Mouse (Mus musculus) CH12.LX (cell line): ENCODE data around the gene Serpina5. TPM values are rescaled to one million over a fixed set of nuclear protein-coding genes. Genes with fewer than 3 reads are reported as not detected.

Experiments used
- DNase-seq: peaks from one replicate; pipeline ENCODE4 v3.0.0-alpha.2; 2013; ENCODE audit errors: extremely low read depth
- H3K27ac ChIP-seq: 2 replicates; pipeline ENCODE4 v1.5.1; 2012; ENCODE audit warnings: low read depth, mild to moderate bottlenecking, control low read depth, moderate library complexity; ENCODE audit not compliant: insufficient read depth
- H3K27me3 ChIP-seq: replicated peaks from 2 replicates; pipeline ENCODE3; 2012; ENCODE audit warnings: inconsistent platforms
- H3K36me3 ChIP-seq, 2 experiments: replicated peaks in 1 of 2; 2 replicates each; pipeline versions ENCODE3 to v1.6.1; 2012; ENCODE audit warnings: inconsistent platforms in 1 of 2, low read length in 1 of 2, mild to moderate bottlenecking in 1 of 2, mixed read lengths in 1 of 2, moderate library complexity in 1 of 2; ENCODE audit not compliant: control insufficient read depth in 1 of 2, insufficient read depth in 1 of 2
- H3K4me1 ChIP-seq, 2 experiments: 2 replicates each; pipeline ENCODE4 v1.6.1; 2012; ENCODE audit warnings: inconsistent platforms in 1 of 2, moderate library complexity in 1 of 2; ENCODE audit not compliant: insufficient read depth in 2 of 2, control insufficient read depth in 1 of 2
- H3K4me2 ChIP-seq: 2 replicates; pipeline ENCODE4 v1.6.1; 2012; ENCODE audit warnings: low read depth, mild to moderate bottlenecking, control low read depth; ENCODE audit not compliant: poor library complexity, insufficient read depth, severe bottlenecking
- H3K4me3 ChIP-seq, 3 experiments: fragments of 150-350 bp in 1 of 3; sonication (generic) in 1 of 3; replicated peaks in 1 of 3; 2 replicates each; pipeline versions ENCODE3 to v1.5.1; 2011 to 2012; ENCODE audit warnings: low read depth in 2 of 3, low read length in 2 of 3, mild to moderate bottlenecking in 2 of 3, moderate library complexity in 2 of 3, control low read depth in 1 of 3, improper control_type of control experiment in 1 of 3, inconsistent platforms in 1 of 3, mixed read lengths in 1 of 3; ENCODE audit not compliant: poor library complexity in 1 of 3
- H3K79me2 ChIP-seq: replicated peaks from 2 replicates; pipeline ENCODE4 v1.6.1; 2012; ENCODE audit warnings: mild to moderate bottlenecking, moderate library complexity; ENCODE audit not compliant: control insufficient read depth, poor library complexity, insufficient read depth, severe bottlenecking; ENCODE audit errors: extremely low read depth
- H3K9ac ChIP-seq: 2 replicates; pipeline ENCODE4 v1.6.1; 2012; ENCODE audit warnings: low read depth, mild to moderate bottlenecking, control low read depth, moderate library complexity; ENCODE audit not compliant: insufficient read depth
- H3K9me3 ChIP-seq: replicated peaks from 2 replicates; pipeline ENCODE3; 2012; ENCODE audit warnings: low read length, inconsistent platforms, mixed read lengths
- BHLHE40 ChIP-seq: IDR thresholded peaks from 2 replicates; pipeline ENCODE4 v1.6.1; 2011; ENCODE audit warnings: mild to moderate bottlenecking, low read depth, low read length, improper control_type of control experiment
- CTCF ChIP-seq, 2 experiments: IDR thresholded peaks in 1 of 2; conservative IDR thresholded peaks in 1 of 2; 2 replicates each; pipeline ENCODE4 v1.5.1; 2011 to 2012; ENCODE audit warnings: low read depth in 2 of 2, low read length in 2 of 2, improper control_type of control experiment in 1 of 2, inconsistent platforms in 1 of 2, mild to moderate bottlenecking in 1 of 2, moderate library complexity in 1 of 2
- ELF1 ChIP-seq: IDR thresholded peaks from 2 replicates; pipeline ENCODE4 v1.6.1; 2014; ENCODE audit warnings: low read depth, mild to moderate bottlenecking, inconsistent platforms, low read length, improper control_type of control experiment
- GABPA ChIP-seq: IDR thresholded peaks from 2 replicates; pipeline ENCODE4 v1.6.1; 2012; ENCODE audit warnings: low read depth, low read length, improper control_type of control experiment, inconsistent platforms; ENCODE audit not compliant: insufficient replicate concordance
- JUND ChIP-seq: conservative IDR thresholded peaks from 2 replicates; pipeline ENCODE4 v1.6.1; 2011; ENCODE audit warnings: low read depth, low read length, improper control_type of control experiment
- KAT2A ChIP-seq: IDR thresholded peaks from 2 replicates; pipeline ENCODE4 v1.6.1; 2012; ENCODE audit warnings: low read length, improper control_type of control experiment, inconsistent platforms; ENCODE audit not compliant: insufficient replicate concordance
- MEF2A ChIP-seq: IDR thresholded peaks from 2 replicates; pipeline ENCODE4 v1.6.1; 2014; ENCODE audit warnings: low read depth, mild to moderate bottlenecking, inconsistent platforms, low read length, improper control_type of control experiment, borderline replicate concordance
- MXI1 ChIP-seq: IDR thresholded peaks from 2 replicates; pipeline ENCODE4 v1.6.1; 2011; ENCODE audit warnings: mild to moderate bottlenecking, low read depth, low read length, improper control_type of control experiment
- MYC ChIP-seq: IDR thresholded peaks from 2 replicates; pipeline ENCODE4 v1.6.1; 2011; ENCODE audit warnings: low read depth, mild to moderate bottlenecking, improper control_type of control experiment, low read length
- NELFE ChIP-seq: IDR thresholded peaks from 2 replicates; pipeline ENCODE4 v1.6.1; 2011; ENCODE audit warnings: low read depth, low read length, improper control_type of control experiment
- ZKSCAN1 ChIP-seq: IDR thresholded peaks from 2 replicates; pipeline ENCODE4 v1.6.1; 2012; ENCODE audit warnings: low read depth, inconsistent platforms, low read length, improper control_type of control experiment, borderline replicate concordance
- ZNF384 ChIP-seq: IDR thresholded peaks from 2 replicates; pipeline ENCODE4 v1.6.1; 2012; ENCODE audit warnings: low read depth, low read length, improper control_type of control experiment, inconsistent platforms
- dilution Hi-C: fragments of 300-500 bp; cut with MboI; formaldehyde crosslinking; loops from 2 replicates; pipeline ENCODE4 v1.14.3; 2020; ENCODE audit warnings: low sequenced_read_pairs; ENCODE audit not compliant: extremely low pct_unique_long_range_greater_than_20kb, extremely low pct_ligation_motif_present
- in situ Hi-C: fragments of 300-500 bp; cut with MboI; formaldehyde crosslinking; loops from 3 replicates; pipeline ENCODE4 v1.14.3; 2019; ENCODE audit warnings: low sequenced_read_pairs, low pct_ligation_motif_present, low pct_unique_long_range_greater_than_20kb, mixed read lengths
- polyA plus RNA-seq: library from polyadenylated mRNA; unstranded; fragments of >175 nt; gene quantifications from 2 replicates; pipeline ENCODE4 v1.2.1, GENCODE M21; 2012; ENCODE audit warnings: low read depth; ENCODE audit not compliant: insufficient read length
- total RNA-seq, 2 experiments: library from RNA; depleted of rRNA; stranded (reverse); fragments of 300-350 nt in 1 of 2; fragments of >200 nt in 1 of 2; gene quantifications; 2 replicates each; pipeline ENCODE4 v1.2.3; 2012 to 2014

The Serpina5 gene
- total RNA-seq (2012; rRNA removed) (not detected in 2 replicates), total RNA-seq (2014; rRNA removed) (not detected in 2 replicates), polyA plus RNA-seq (not detected in 2 replicates)

DNA sequence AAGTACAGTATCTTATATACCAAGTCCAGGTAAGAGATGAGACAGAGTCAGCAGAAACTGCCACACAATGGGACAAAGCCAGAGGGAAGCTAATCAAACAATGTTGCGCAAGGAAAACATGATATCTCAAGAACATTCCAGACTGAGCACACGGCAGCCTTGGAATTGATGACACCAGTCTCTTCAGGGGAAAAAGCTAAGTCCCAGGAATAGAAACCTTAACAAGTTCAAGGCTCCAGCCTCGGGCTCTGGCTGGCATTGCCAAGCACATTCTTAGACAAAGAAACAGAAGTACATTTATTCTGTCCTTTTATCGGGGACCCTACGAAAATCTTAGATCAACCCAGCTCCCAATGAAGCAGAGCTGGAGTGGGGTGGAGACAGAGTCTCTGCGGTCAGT is at the start of gene Serpina5:
Gene Serpina5, plus strand, starts transcription at position 346 of the 400 bp plus-strand sequence.
- Histone ChIP-seq H3K4me1 (no peaks in the 10 kb centered on the region), H3K36me3 (no peaks in the 10 kb centered on the region), H3K27me3 (peaks cover 75% of the 10 kb centered on the region), H3K4me3 (no peak within 1 kb of the TSS), H3K79me2 (no peaks in the 10 kb centered on the region), H3K4me2 (no peak within 1 kb of the TSS), H3K9ac (no peak within 1 kb of the TSS), H3K9me3 (no peaks in the 10 kb centered on the region), H3K27ac (no peak within 1 kb of the TSS)
- DNase-seq, result no peak
- in situ Hi-C loops, result no loop called here
- dilution Hi-C loops, result no loop called here
- TF ChIP-seq ELF1 (no peak), KAT2A (no peak), CTCF (conservative IDR thresholded peaks at IDR 0.05 in 1 of 2, IDR thresholded peaks at IDR 0.05 in 1 of 2; ENCODE audit: low read depth in 2 of 2, low read length in 2 of 2) (no peak), MYC (no peak), MXI1 (no peak), JUND (no peak), ZKSCAN1 (no peak), ZNF384 (no peak)

DNA sequence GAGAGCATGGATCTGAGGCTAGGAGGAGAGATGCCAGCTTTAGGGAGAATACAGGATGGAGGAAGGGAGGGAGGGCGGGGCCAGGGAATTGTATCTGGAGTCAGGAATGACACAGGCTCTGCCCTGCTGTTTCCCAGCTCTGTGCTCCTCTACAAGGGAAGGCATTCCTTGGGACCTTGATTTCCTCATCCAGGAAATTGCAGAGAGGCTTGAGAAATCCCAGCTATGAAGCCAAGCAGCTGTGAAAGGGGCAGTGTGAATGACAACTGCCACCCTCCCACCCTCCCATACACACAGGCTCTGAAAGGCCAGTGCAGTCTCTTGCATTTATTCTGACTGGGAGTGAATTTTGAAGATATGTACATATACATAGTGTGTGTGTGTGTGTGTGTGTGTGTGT is 46.9 kb upstream of the Serpina5 start:
- Histone ChIP-seq H3K9me3 (peaks cover 2% of the 10 kb centered on the region), H3K9ac (no peak overlapping the region), H3K36me3 (no peaks in the 10 kb centered on the region), H3K4me2 (no peak overlapping the region), H3K79me2 (no peaks in the 10 kb centered on the region), H3K27me3 (peaks cover 9% of the 10 kb centered on the region), H3K4me3 (no peak overlapping the region), H3K27ac (no peak overlapping the region), H3K4me1 (peaks cover 10 to 17% of the 10 kb centered on the region in 2 experiments)
- in situ Hi-C loops (no loop called here), dilution Hi-C loops (no loop called here)
- DNase-seq, result no peak
- TF ChIP-seq BHLHE40 (no peak), GABPA (no peak)

DNA sequence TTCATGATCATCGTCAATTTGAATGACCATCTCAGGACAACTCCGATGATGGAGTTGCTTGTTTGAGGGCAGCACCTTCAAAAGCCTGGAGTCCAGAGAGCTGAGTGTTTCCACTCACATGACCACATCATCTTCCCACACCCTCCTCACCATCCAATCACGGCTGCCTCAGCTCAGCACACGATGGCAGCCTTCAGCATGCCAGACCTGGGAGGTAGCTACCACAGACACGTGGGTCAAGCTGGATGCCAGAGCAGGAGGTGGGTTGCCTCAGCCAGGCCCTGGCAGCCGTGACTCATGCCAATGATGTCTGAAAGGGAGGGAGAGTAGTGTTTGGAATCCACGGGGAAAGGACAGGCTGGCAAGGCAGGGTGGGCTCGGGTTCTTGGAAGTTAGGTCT is 45.2 kb upstream of the Serpina5 start:
- no peaks in the 10 kb centered on the region for H3K36me3 ChIP-seq
- in situ Hi-C loops, result no loop called here
- H3K4me3 ChIP-seq, result no peak overlapping the region
- H3K27ac ChIP-seq, result no peak overlapping the region
- peaks cover 9% of the 10 kb centered on the region for H3K27me3 ChIP-seq
- H3K4me2 ChIP-seq, result no peak overlapping the region
- no peak for TF ChIP-seq MEF2A
- TF ChIP-seq KAT2A, result no peak
- no peak for TF ChIP-seq NELFE
- no peaks in the 10 kb centered on the region for H3K79me2 ChIP-seq
- H3K9me3 ChIP-seq, result peaks cover 2% of the 10 kb centered on the region
- no peak overlapping the region for H3K9ac ChIP-seq
- H3K4me1 ChIP-seq, result peaks cover 12 to 28% of the 10 kb centered on the region in 2 experiments
- dilution Hi-C loops, result no loop called here
- DNase-seq, result no peak
